In the genomic region with DNA sequence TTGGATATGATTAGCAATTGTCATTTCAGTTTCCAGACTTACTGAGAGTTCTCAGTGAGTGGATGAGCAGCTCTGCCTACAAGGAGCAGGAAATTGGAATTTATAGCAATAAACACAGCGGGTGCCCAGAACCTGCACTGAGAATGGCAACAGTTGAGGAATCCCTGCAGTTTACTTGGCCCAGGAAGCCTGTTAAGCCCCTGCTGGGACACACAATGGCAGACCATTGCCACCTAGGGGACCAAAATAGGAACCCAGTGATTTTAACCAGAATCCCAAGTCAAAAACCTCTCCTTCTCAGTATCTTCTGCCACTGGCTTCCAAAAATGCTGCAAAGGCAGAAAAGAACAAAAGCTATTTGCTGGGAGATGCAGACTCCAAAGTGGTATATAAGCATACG, we compare ENCODE assay signal across 14 mouse cellular contexts. TPM values are rescaled to one million over a fixed set of nuclear protein-coding genes. Genes with fewer than 3 reads are reported as not detected.
DNase-seq lines count a peak whose midpoint lies in the region; ATAC-seq and TF ChIP-seq lines count a peak whose summit lies in the region.
"Had no signal": no experiment of that assay in that cellular context is flagged by ENCODE, and none has a peak within 500 bp of the region (broad histone marks: within the 10 kb centered on the region; RNA-seq: fewer than 3 reads in every experiment).

No protein-coding gene starts in this region.

- no peak for ATAC-seq in heart, embryonic 12.5 days (ENCODE audit: insufficient number of reproducible peaks, low FRiP score)
- ATAC-seq in midbrain, postnatal 0 days (ENCODE audit: low FRiP score), result no peak
- ATAC-seq in midbrain, embryonic 14.5 days (ENCODE audit: low FRiP score, low TSS enrichment), result no peak
- ATAC-seq in midbrain, embryonic 13.5 days, result no peak

- H3K4me2 ChIP-seq in heart, embryonic 12.5 days, result no peak overlapping the region
- H3K4me2 ChIP-seq in midbrain, postnatal 0 days (ENCODE audit: low read depth, low read length, poor library complexity, severe bottlenecking), result no peak overlapping the region
- H3K4me2 ChIP-seq in midbrain, embryonic 14.5 days (ENCODE audit: low read length), result no peak overlapping the region
- H3K4me2 ChIP-seq in midbrain, embryonic 13.5 days (replicated peaks), result no peak overlapping the region
- H3K4me2 ChIP-seq: embryonic facial prominence, embryonic 15.5 days; hindbrain, embryonic 15.5 days; liver, embryonic 11.5 days had no signal

- no peak overlapping the region for H3K9ac ChIP-seq in heart, embryonic 12.5 days
- no peak overlapping the region for H3K9ac ChIP-seq in midbrain, postnatal 0 days (replicated peaks; ENCODE audit: low read length, poor library complexity, severe bottlenecking)
- no peak overlapping the region for H3K9ac ChIP-seq in midbrain, embryonic 14.5 days (replicated peaks; ENCODE audit: low read length)
- H3K9ac ChIP-seq in midbrain, embryonic 13.5 days (replicated peaks), result no peak overlapping the region
- H3K9ac ChIP-seq: embryonic facial prominence, embryonic 15.5 days; hindbrain, embryonic 15.5 days had no signal

- 48% methylated on average over 2 of the region's 2 CpGs for WGBS in heart, embryonic 12.5 days
- WGBS in midbrain, postnatal 0 days, result 49% methylated on average over 2 of the region's 2 CpGs
- 43% methylated on average over 2 of the region's 2 CpGs for WGBS in midbrain, embryonic 14.5 days
- 55% methylated on average over 2 of the region's 2 CpGs for WGBS in midbrain, embryonic 13.5 days

- H3K4me3 ChIP-seq in heart, embryonic 12.5 days, result no peak overlapping the region
- H3K4me3 ChIP-seq in midbrain, postnatal 0 days (ENCODE audit: low read depth, low read length), result no peak overlapping the region
- H3K4me3 ChIP-seq in midbrain, embryonic 14.5 days (replicated peaks; ENCODE audit: low read depth, low read length), result no peak overlapping the region
- H3K4me3 ChIP-seq in midbrain, embryonic 13.5 days (replicated peaks), result no peak overlapping the region
- H3K4me3 ChIP-seq: embryonic facial prominence, embryonic 15.5 days; heart, embryonic 10.5 days; hindbrain, embryonic 15.5 days had no signal

- H3K36me3 ChIP-seq in heart, embryonic 12.5 days, result no peaks in the 10 kb centered on the region
- H3K36me3 ChIP-seq in midbrain, postnatal 0 days (ENCODE audit: insufficient read depth, low read length), result no peaks in the 10 kb centered on the region
- H3K36me3 ChIP-seq in midbrain, embryonic 14.5 days (ENCODE audit: control insufficient read depth, insufficient read depth, low read length), result no peaks in the 10 kb centered on the region
- H3K36me3 ChIP-seq in midbrain, embryonic 13.5 days, result no peaks in the 10 kb centered on the region
- H3K36me3 ChIP-seq: embryonic facial prominence, embryonic 15.5 days; heart, embryonic 10.5 days; hindbrain, embryonic 15.5 days had no signal

- peak; percentile 5 for DNase-seq in heart, postnatal 4 days
- DNase-seq in midbrain, postnatal 0 days (ENCODE audit: low spot score), result peak; percentile 19
- no peak for DNase-seq in midbrain, embryonic 14.5 days
- peak; percentile 31 to 35 for DNase-seq in cerebellum, adult 18-20 months
- no peak for DNase-seq in urinary bladder, postnatal 4 days (ENCODE audit: low spot score in 2 of 2)
- DNase-seq: kidney, postnatal 10 days; right cerebral cortex, postnatal 4 days had no signal

- peak; percentile 40 for TF ChIP-seq CTCF in midbrain, postnatal 0 days (IDR thresholded peaks at IDR 0.05)

- H3K4me1 ChIP-seq in heart, embryonic 12.5 days (replicated peaks), result no peaks in the 10 kb centered on the region
- H3K4me1 ChIP-seq in midbrain, postnatal 0 days (ENCODE audit: insufficient read depth, low read length), result no peaks in the 10 kb centered on the region
- no peaks in the 10 kb centered on the region for H3K4me1 ChIP-seq in midbrain, embryonic 14.5 days (ENCODE audit: control insufficient read depth, insufficient read depth, low read length)
- H3K4me1 ChIP-seq in midbrain, embryonic 13.5 days (replicated peaks), result no peaks in the 10 kb centered on the region
- H3K4me1 ChIP-seq: embryonic facial prominence, embryonic 15.5 days; heart, embryonic 10.5 days; hindbrain, embryonic 15.5 days had no signal

- H3K9me3 ChIP-seq in heart, embryonic 12.5 days (replicated peaks), result no peaks in the 10 kb centered on the region
- H3K9me3 ChIP-seq in midbrain, postnatal 0 days (ENCODE audit: low read length), result no peaks in the 10 kb centered on the region
- no peaks in the 10 kb centered on the region for H3K9me3 ChIP-seq in midbrain, embryonic 14.5 days (ENCODE audit: control insufficient read depth, low read length)
- H3K9me3 ChIP-seq in midbrain, embryonic 13.5 days, result no peaks in the 10 kb centered on the region
- H3K9me3 ChIP-seq: embryonic facial prominence, embryonic 15.5 days; heart, embryonic 10.5 days; hindbrain, embryonic 15.5 days had no signal

- H3K27ac ChIP-seq in heart, embryonic 12.5 days (ENCODE audit: poor library complexity, severe bottlenecking), result no peak overlapping the region
- H3K27ac ChIP-seq in midbrain, postnatal 0 days (ENCODE audit: low read depth, low read length), result no peak overlapping the region
- no peak overlapping the region for H3K27ac ChIP-seq in midbrain, embryonic 14.5 days (replicated peaks; ENCODE audit: low read depth, low read length)
- no peak overlapping the region for H3K27ac ChIP-seq in midbrain, embryonic 13.5 days
- H3K27ac ChIP-seq: embryonic facial prominence, embryonic 15.5 days; heart, embryonic 10.5 days; hindbrain, embryonic 15.5 days; macrophage had no signal

- H3K27me3 ChIP-seq in heart, embryonic 12.5 days (replicated peaks), result no peaks in the 10 kb centered on the region
- H3K27me3 ChIP-seq in midbrain, postnatal 0 days (ENCODE audit: insufficient read depth, low read length), result no peaks in the 10 kb centered on the region
- H3K27me3 ChIP-seq in midbrain, embryonic 14.5 days (ENCODE audit: control insufficient read depth, insufficient read depth, low read length), result no peaks in the 10 kb centered on the region
- H3K27me3 ChIP-seq in midbrain, embryonic 13.5 days, result no peaks in the 10 kb centered on the region
- H3K27me3 ChIP-seq: embryonic facial prominence, embryonic 15.5 days; hindbrain, embryonic 15.5 days had no signal

RNA-seq across cellular contexts. Expression of gene Ntng1, which starts 37.8 kb away (rescaled TPM):
- total RNA-seq in heart, postnatal 4 days (2021), result under 1 TPM; 0.17 to 0.20 TPM
- 0.26 and 0.28 TPM in 2 replicates for polyA plus RNA-seq in heart, embryonic 12.5 days (2016; fragmentation: Nextera tagmentation; extraction: Ambion mirVana)
- 56.9 and 70.3 TPM in 2 replicates for total RNA-seq in midbrain, postnatal 0 days (2014; rRNA removed)
- polyA plus RNA-seq in midbrain, postnatal 0 days (2015; fragmentation: Nextera tagmentation; extraction: Ambion mirVana), result 37.0 and 54.2 TPM in 2 replicates
- 27.8 and 29.9 TPM in 2 replicates for polyA plus RNA-seq in midbrain, embryonic 14.5 days (2014; fragmentation: Nextera tagmentation; extraction: Ambion mirVana)
- 22.4 and 34.3 TPM in 2 replicates for polyA plus RNA-seq in midbrain, embryonic 13.5 days (2015; fragmentation: Nextera tagmentation; extraction: Ambion mirVana)
- polyA plus RNA-seq: macrophage had no signal

Comparison
In these comparisons a context has a peak if more than half of its experiments do, and no peak if none do; other contexts are left out.
1. DNase-seq: peak in heart, postnatal 4 days (single experiment), midbrain, postnatal 0 days (single experiment) and cerebellum, adult 18-20 months (2 of 2); none in midbrain, embryonic 14.5 days (single experiment) and urinary bladder, postnatal 4 days (0 of 2).
2. RNA of gene Ntng1, which starts 37.8 kb away (polyA plus RNA-seq): 37.0 to 54.2 TPM in midbrain, postnatal 0 days, 27.8 to 29.9 TPM in midbrain, embryonic 14.5 days and 22.4 to 34.3 TPM in midbrain, embryonic 13.5 days; 0.26 to 0.28 TPM in heart, embryonic 12.5 days; every median in the first group is over 10 times any median in the second.